Mouse (Mus musculus) common myeloid progenitor, adult 5-6 weeks (primary cell): ENCODE results near the gene Zfp523. TPM values are rescaled to one million over a fixed set of nuclear protein-coding genes. Genes with fewer than 3 reads are reported as not detected.
A peak's percentile ranks its signal among the peaks of the same experiment; 100 is the strongest.
"Not testable (repeated sequence)": the region's sequence is repeated elsewhere in the genome, so short reads cannot be mapped to it uniquely, and the experiment has no call there.

ENCODE experiments used
- ATAC-seq: replicated peaks from 2 replicates; pipeline ENCODE4 v1.8.0; 2016; ENCODE audit warnings: low read depth, mild to moderate bottlenecking, moderate TSS enrichment, inconsistent platforms; ENCODE audit not compliant: poor library complexity, severe bottlenecking
- total RNA-seq: library from RNA; stranded (forward); fragments of 200-1000, 187-1606 nt; gene quantifications from 2 replicates; pipeline ENCODE4 v1.2.3, GENCODE M21; 2017

Gene Zfp523
- total RNA-seq, 1 experiment from 2014 or later = 19.2 TPM

- peak; percentile 68 for ATAC-seq
Measured at GRCm38 (mm10) chr17:28207591-28208313, 30.8 kb downstream of the Zfp523 start, which contains the start of gene Def6. Gene Def6, plus strand, starts transcription at chr17:28207778.

GRCm38 (mm10) chr17:28208314-28208612 lies 31.3 kb downstream of the Zfp523 start:
- no peak for ATAC-seq

- peak; percentile 34 for ATAC-seq
Measured at GRCm38 (mm10) chr17:28209457-28210110, 32.7 kb downstream of the Zfp523 start.

- peak; percentile 23 for ATAC-seq
Measured at GRCm38 (mm10) chr17:28211921-28212341, 35.0 kb downstream of the Zfp523 start.

GRCm38 (mm10) chr17:28212391-28212790 lies 35.5 kb downstream of the Zfp523 start:
- no peak for ATAC-seq

DNA sequence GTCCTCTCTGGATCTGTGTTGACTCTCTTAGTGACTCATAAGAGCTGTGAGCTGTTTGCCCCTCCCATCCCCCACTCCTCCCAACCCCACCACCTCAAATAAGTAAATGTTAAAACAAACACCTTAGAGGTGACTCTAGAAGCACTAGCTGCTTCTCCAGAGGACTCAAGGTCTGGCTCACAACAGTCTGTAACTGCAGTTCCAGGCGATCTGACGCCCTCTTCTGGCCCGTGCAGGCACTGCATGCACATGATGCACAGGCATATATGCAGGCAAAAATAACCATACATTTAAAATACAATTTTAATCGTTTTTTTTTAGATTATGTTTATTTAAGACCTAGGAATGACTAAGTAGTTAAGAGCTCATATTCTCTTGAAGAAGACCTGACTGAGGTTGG lies 36.3 kb downstream of the Zfp523 start:
- ATAC-seq = no peak

GRCm38 (mm10) chr17:28216791-28217190 lies 39.9 kb downstream of the Zfp523 start:
- no peak for ATAC-seq

DNA sequence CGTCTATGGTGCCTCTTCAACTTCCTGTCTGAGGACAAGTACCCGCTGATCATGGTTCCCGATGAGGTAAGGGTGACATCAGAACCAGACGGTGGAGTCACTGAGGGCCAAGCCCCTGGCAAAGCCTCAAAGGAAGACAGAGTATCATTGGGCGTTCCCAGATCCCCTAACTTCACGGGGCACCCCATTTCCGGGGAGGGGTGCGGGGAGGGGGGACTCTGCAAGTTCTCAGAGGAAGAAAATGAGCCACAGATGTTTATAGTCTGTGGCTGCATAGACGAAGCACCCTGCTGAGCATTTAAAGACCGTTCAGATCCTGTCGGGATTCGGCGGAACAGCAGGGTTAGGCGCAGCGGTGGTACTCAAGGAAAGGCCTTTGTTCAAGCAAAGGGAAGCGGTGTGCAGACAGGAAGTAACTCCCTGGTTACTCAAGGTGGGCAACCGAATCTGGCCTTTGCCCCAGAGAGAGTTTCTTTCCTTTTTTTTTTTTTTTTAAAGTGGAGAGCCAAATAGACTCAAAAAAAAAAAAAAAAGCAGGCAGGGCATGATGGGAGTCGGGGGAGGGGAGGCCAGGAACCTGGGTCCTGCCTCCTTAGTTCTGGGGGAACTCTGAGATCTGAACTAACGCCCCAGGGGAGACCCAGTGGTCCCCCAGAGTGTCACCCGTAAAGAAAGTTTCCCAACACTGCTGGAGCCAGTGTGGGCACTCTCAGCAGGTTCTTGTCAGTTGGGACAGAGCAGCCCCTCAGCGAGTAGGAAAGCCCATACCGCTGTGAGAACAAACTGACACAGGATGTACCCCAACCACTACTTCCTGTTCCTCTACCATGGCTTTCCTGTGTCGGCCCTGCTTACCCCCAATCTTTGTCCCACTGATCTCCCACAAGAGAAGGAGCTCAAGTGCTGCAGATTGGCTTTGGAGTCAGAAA lies 41.1 kb downstream of the Zfp523 start:
- ATAC-seq = peak; percentile 78

DNA sequence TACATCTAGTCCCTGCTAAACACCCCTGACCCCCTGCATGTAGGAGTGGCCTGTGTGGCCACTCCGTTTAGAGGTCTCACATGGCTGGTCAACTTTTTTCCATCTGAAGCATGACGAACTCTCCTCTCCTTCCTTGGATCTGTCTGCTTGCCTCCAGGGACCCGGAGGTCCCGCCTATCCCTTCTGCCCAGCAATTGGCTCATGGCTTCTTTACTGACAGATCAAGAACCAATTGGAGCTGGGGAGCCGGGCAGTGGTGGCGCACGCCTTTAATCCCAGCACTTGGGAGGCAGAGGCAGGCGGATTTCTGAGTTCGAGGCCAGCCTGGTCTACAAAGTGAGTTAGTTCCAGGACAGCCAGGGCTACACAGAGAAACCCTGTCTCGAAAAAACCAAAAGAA lies 45.5 kb downstream of the Zfp523 start:
- not testable (repeated sequence) for ATAC-seq

GRCm38 (mm10) chr17:28223561-28224391 lies 46.8 kb downstream of the Zfp523 start:
- peak; percentile 73 for ATAC-seq

DNA sequence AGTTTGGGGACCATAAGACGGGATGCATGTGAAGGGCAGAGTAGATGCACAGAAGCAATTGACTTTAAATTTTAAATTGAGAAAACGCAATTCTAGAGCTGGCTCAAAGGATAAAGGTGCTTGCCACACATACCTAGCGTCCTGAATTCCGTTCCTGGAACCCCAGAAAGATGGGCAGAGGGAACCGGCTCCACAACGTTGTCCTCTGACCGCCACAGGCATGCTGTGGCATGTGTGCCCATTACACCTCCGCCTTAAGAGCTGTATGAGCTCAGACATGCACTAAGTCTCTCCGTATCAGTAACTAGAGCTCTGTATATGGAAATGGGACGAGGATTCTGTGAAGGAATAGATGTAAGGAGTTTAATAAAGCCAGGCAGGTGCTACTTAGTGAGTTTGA lies 47.7 kb downstream of the Zfp523 start:
- no peak for ATAC-seq

- peak; percentile 77 for ATAC-seq
Measured at GRCm38 (mm10) chr17:28226014-28226413, 49.1 kb downstream of the Zfp523 start.

GRCm38 (mm10) chr17:28230486-28230885 lies 53.6 kb downstream of the Zfp523 start:
- ATAC-seq = no peak

- no peak for ATAC-seq
Measured at GRCm38 (mm10) chr17:28231026-28231736, 54.3 kb downstream of the Zfp523 start.

- ATAC-seq = peak; percentile 92
Measured at GRCm38 (mm10) chr17:28232475-28233060, 55.6 kb downstream of the Zfp523 start, which contains the start of gene Ppard. Gene Ppard, plus strand, starts transcription at chr17:28232700.

GRCm38 (mm10) chr17:28233091-28233731 lies 56.3 kb downstream of the Zfp523 start:
- ATAC-seq = peak; percentile 40

- no peak for ATAC-seq
Measured at GRCm38 (mm10) chr17:28234641-28235040, 57.7 kb downstream of the Zfp523 start.

- no peak for ATAC-seq
Measured at GRCm38 (mm10) chr17:28235982-28236635, 59.2 kb downstream of the Zfp523 start.
